Mouse (Mus musculus) heart, embryonic 11.5 days (tissue): Measurements from ENCODE around the gene F11r. TPM values are rescaled to one million over a fixed set of nuclear protein-coding genes. Genes with fewer than 3 reads are reported as not detected.

Source experiments
- ATAC-seq: fragments of 200-750 bp; cut with Nextera tagmentation; replicated peaks from 2 replicates; pipeline ENCODE4 v1.8.0; 2017; ENCODE audit warnings: moderate library complexity; ENCODE audit not compliant: insufficient number of reproducible peaks, low FRiP score, low TSS enrichment
- H3K27ac ChIP-seq: fragments of 300-500 bp; sonication (generic); 2 replicates; pipeline ENCODE4 v1.5.1; 2014; ENCODE audit warnings: mild to moderate bottlenecking, low read depth, low read length
- H3K27me3 ChIP-seq: fragments of 300-500 bp; sonication (generic); 2 replicates; pipeline ENCODE4 v1.6.1; 2014; ENCODE audit warnings: mild to moderate bottlenecking, low read length, mixed read lengths; ENCODE audit not compliant: control insufficient read depth, insufficient read depth
- H3K36me3 ChIP-seq: fragments of 300-500 bp; sonication (generic); 2 replicates; pipeline ENCODE4 v1.6.1; 2014; ENCODE audit warnings: mild to moderate bottlenecking, low read length, moderate library complexity, mixed read lengths; ENCODE audit not compliant: control insufficient read depth, insufficient read depth
- H3K4me1 ChIP-seq: fragments of 300-500 bp; sonication (generic); 2 replicates; pipeline ENCODE4 v1.6.1; 2014; ENCODE audit warnings: low read length; ENCODE audit not compliant: control insufficient read depth, insufficient read depth
- H3K4me2 ChIP-seq: fragments of 300-500 bp; sonication (generic); 2 replicates; pipeline ENCODE4 v1.6.1; 2014; ENCODE audit warnings: mild to moderate bottlenecking, moderate library complexity
- H3K4me3 ChIP-seq: fragments of 300-500 bp; sonication (generic); 2 replicates; pipeline ENCODE4 v1.5.1; 2014; ENCODE audit warnings: low read depth, low read length
- H3K9ac ChIP-seq: fragments of 300-500 bp; sonication (generic); 2 replicates; pipeline ENCODE4 v1.6.1; 2014; ENCODE audit warnings: mild to moderate bottlenecking, low read depth, low read length, moderate library complexity
- H3K9me3 ChIP-seq: fragments of 300-500 bp; sonication (generic); replicated peaks from 2 replicates; pipeline ENCODE4 v1.6.1; 2016; ENCODE audit warnings: low read length; ENCODE audit not compliant: control insufficient read depth
- WGBS: fragments of 180-500 bp; shearing (Covaris S2); extraction: QIAGEN DNeasy Blood & Tissue Kit; methylation state at CpG from one replicate; pipeline ENCODE4 v1.1.7; 2014; ENCODE audit not compliant: insufficient replicate concordance; 5-methylcytosine and 5-hydroxymethylcytosine counted together
- polyA plus RNA-seq: library from polyadenylated mRNA; unstranded; fragments of >200 nt; fragmentation: Nextera tagmentation; extraction: Ambion mirVana; gene quantifications from 2 replicates; pipeline ENCODE4 v1.2.1, GENCODE M21; 2014

The F11r gene
- polyA plus RNA-seq, 1 experiment from 2014 or later, result 64.1 TPM

DNA sequence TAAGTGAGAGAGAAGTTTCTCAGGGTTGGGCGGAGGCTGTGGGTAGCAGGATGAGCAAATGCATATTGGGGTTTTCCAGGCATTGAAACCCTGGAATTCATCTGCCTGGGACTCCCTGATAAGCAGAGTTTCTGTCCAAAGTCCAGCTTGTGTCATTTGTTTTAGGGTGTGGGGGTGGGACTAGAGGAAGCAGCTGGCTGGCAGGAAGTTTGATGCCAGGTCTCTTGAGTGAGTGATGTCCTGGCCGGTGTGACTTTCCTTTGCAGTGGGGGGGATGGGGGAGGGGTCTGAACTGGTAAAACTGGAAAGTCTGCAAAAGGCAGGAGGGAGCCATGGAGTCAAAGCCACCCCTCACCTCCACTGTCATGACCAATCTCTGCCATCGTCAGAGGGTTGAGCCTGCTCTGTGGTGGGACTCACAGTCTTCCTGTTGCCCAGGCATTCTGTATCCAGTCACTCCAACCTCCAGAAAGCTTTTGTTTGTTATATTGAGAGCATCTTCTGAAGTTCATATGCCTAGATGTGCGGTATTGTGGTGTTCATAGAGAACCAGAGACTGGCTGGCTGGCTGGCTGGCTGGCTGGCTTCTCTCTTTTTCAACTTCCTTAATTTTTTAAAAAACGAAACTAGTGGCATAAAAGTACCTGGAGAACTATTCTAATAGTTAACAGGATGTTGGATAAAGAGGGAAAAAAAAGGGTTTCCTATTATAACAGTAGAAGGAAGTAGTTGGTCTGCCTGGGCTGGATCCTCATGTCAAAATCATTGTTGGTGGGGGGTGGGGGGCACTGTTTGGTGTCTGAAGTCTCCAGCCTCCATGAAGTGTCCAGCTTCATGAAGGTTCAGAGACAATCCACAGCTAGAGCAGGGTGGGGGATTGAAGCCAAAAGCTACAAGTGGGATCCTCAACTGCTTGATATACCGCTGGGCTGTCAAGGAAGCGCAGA is 4.4 kb downstream of the F11r start:
- peak overlapping the region; percentile 62 for H3K27ac ChIP-seq
- H3K36me3 ChIP-seq, result 0 out of 2 replicates have a peak, but pooled peaks cover 2% of the 10 kb centered on the region
- no peaks in the 10 kb centered on the region for H3K27me3 ChIP-seq
- ATAC-seq, result no peak
- WGBS, result 33% methylated on average over 7 of the region's 7 CpGs
- H3K9ac ChIP-seq, result no peak overlapping the region
- H3K4me3 ChIP-seq, result no peak overlapping the region
- H3K4me2 ChIP-seq, result peak overlapping the region; percentile 49
- H3K9me3 ChIP-seq, result peaks cover 6% of the 10 kb centered on the region; the same call in 1 of the 2 replicates
- H3K4me1 ChIP-seq, result peaks cover 25% of the 10 kb centered on the region

DNA sequence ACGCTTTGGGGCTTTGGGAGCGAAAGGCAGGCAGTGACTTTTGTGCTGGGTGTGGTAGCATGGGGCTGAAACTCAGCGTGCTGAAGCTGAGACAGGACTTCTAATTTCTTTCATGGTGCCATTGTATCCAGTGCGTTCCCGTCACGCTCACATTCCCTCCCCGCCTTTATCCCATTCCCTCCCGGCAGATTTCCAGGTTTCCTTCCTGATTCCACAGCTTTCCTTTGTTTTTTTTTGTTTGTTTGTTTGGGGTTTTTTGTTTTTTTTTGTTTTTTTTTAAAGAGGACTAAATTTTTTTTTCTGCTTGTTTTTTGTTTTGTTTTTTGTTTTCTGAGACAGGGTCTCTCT is 5.1 kb downstream of the F11r start:
- Histone ChIP-seq H3K9ac (no peak overlapping the region), H3K4me3 (no peak overlapping the region), H3K36me3 (0 out of 2 replicates have a peak, but pooled peaks cover 2% of the 10 kb centered on the region), H3K27ac (peak overlapping the region; percentile 62), H3K4me2 (peak overlapping the region; percentile 49), H3K9me3 (peaks cover 6% of the 10 kb centered on the region; the same call in 1 of the 2 replicates), H3K4me1 (peaks cover 26% of the 10 kb centered on the region), H3K27me3 (no peaks in the 10 kb centered on the region)
- no peak for ATAC-seq
- 53% methylated on average over 8 of the region's 8 CpGs for WGBS

DNA sequence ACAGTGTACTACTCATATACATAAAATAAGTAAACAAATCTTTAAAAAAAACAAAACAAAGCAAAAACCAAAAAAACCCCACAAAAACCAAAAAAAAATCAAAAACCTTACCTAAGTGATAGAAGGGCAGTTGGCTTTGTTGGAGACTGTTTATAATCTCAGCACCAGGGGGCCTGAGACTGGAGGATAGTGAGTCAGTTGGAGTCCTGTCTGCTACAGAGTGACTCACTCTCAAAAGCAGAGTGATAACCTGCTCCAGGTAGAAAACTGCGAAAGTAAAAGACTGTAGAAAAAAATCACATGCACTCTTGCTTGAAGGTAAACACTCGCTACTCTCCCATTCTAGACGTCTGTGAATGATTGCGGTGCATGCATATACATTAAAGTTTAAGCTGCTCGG is 7.7 kb downstream of the F11r start:
- no peak overlapping the region for H3K4me3 ChIP-seq
- H3K27me3 ChIP-seq, result no peaks in the 10 kb centered on the region
- H3K4me2 ChIP-seq, result no peak overlapping the region
- peaks cover 6% of the 10 kb centered on the region; the same call in 1 of the 2 replicates for H3K9me3 ChIP-seq
- ATAC-seq, result no peak
- H3K36me3 ChIP-seq, result 0 out of 2 replicates have a peak, but pooled peaks cover 2% of the 10 kb centered on the region
- H3K4me1 ChIP-seq, result peaks cover 25% of the 10 kb centered on the region
- WGBS, result 82% methylated on average over 5 of the region's 5 CpGs
- no peak overlapping the region for H3K27ac ChIP-seq
- H3K9ac ChIP-seq, result no peak overlapping the region

DNA sequence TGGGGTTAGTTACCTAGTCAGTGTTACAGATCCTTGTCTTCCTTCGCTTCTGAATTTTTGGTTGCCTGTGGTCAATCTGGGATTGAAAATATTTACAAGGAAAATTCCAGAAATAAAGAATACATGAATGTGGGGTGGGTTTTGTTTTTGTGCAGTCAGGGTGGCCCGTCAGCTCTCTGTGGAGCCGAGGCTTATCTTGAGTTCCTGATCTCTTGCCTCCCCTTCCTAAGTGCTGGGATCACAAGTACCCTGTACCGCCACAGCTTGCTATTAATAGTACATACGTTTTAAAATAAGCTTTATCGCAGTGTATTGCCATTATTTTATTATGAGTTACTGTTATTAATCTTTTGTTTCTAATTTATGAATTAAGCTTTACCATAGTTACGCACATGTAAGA is 9.5 kb downstream of the F11r start:
- Histone ChIP-seq H3K4me1 (peaks cover 18% of the 10 kb centered on the region), H3K27me3 (no peaks in the 10 kb centered on the region), H3K27ac (no peak overlapping the region), H3K9me3 (peaks cover 6% of the 10 kb centered on the region; the same call in 1 of the 2 replicates), H3K4me2 (peak overlapping the region; percentile 12; the same call in 1 of the 2 replicates), H3K4me3 (no peak overlapping the region), H3K36me3 (0 out of 2 replicates have a peak, but pooled peaks cover 2% of the 10 kb centered on the region), H3K9ac (no peak overlapping the region)
- ATAC-seq, result no peak
- WGBS, result 43% methylated on average over 7 of the region's 7 CpGs

DNA sequence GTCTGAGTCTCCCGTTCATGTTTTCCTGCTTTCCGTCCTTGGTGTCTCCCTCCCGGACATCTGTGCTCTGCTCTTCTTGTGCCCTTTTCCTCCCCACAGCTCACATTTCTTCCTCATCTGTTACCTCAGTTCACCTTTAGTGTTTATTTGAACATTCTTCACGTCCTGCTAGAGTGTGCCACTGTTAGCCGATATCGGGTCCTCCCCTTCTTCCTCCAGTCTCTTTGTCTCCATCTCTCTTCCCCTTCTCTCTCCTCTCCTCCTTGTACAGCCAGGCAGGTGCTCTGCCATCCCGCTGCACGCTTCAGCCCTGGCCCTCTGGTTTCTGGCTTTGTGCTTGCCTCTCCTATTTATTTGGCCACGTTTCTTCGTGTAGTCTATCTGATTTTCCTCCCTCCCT is 10.4 kb downstream of the F11r start:
- ATAC-seq, result no peak
- H3K9ac ChIP-seq, result peak overlapping the region; percentile 56
- H3K9me3 ChIP-seq, result peaks cover 6% of the 10 kb centered on the region; the same call in 1 of the 2 replicates
- 26% methylated on average over 10 of the region's 10 CpGs for WGBS
- no peaks in the 10 kb centered on the region for H3K27me3 ChIP-seq
- peaks cover 13% of the 10 kb centered on the region for H3K4me1 ChIP-seq
- H3K36me3 ChIP-seq, result 0 out of 2 replicates have a peak, but pooled peaks cover 2% of the 10 kb centered on the region
- peak overlapping the region; percentile 50 for H3K4me2 ChIP-seq
- no peak overlapping the region for H3K4me3 ChIP-seq
- H3K27ac ChIP-seq, result peak overlapping the region; percentile 46

DNA sequence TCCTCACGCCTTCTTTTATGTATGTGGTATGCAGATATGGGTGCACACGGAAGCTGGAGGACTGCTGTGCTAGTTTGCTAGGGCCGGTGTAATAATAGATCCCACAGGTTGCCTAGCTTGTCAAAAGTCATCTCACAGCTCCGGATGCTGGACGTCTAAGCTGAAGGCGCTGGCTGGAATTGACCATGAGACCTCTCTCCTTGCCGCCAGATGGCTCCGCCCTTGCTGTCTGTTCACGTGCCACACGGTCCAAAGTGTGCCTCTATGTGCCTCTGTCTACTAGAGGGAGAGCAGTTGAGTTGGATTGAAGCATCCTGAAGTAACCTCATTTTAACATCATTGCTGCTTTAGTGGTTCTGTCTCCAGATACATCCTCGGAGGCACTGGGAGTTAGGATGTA is 12.7 kb downstream of the F11r start:
- 69% methylated on average over 11 of the region's 11 CpGs for WGBS
- H3K4me2 ChIP-seq, result no peak overlapping the region
- no peak for ATAC-seq
- peaks cover 13% of the 10 kb centered on the region for H3K4me1 ChIP-seq
- no peak overlapping the region for H3K27ac ChIP-seq
- no peaks in the 10 kb centered on the region for H3K27me3 ChIP-seq
- H3K36me3 ChIP-seq, result no peaks in the 10 kb centered on the region
- no peaks in the 10 kb centered on the region for H3K9me3 ChIP-seq
- H3K4me3 ChIP-seq, result no peak overlapping the region
- H3K9ac ChIP-seq, result no peak overlapping the region

DNA sequence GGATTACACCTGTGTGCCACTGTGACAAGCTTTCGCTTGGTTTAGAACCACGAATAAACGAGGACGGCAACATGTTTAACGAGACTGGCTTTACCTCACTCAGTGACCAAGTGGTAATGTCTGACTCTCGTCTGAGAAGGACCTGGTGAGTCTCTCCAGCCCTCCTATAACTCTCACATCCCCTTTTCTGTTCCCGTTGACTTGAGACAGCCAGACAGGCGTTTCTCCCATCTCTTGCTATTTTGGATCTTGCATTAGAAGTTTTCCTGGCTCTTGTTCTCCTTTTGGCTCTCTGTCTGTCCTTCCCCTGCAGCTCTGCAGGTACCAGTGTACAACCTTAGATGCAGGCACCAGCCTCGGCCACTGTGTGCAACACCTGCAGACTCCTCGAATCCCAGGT is 13.7 kb downstream of the F11r start:
- Histone ChIP-seq H3K4me1 (peaks cover 13% of the 10 kb centered on the region), H3K27ac (no peak overlapping the region), H3K27me3 (no peaks in the 10 kb centered on the region), H3K9ac (no peak overlapping the region), H3K4me2 (no peak overlapping the region), H3K36me3 (no peaks in the 10 kb centered on the region), H3K9me3 (no peaks in the 10 kb centered on the region), H3K4me3 (no peak overlapping the region)
- ATAC-seq, result no peak
- WGBS, result 73% methylated on average over 10 of the region's 10 CpGs

DNA sequence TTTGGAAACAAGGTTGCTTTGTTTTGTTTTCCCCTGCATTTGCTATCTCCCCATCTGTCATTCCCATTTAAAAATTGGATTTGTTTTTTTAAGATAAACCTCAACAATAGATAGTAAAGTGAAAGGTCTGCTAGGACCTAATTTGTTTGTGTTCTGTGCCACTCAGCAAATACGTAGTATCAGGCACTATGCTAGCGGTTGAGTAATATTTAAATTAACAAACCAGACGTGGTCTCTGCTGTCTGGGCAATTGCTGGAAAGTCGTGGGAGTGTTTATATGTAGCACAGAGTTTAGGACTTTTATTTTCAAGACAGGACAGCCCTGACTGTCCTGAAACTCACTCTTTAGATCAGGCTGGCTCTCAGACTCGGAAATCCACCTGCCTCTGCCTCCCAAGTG is 15.2 kb downstream of the F11r start:
- ATAC-seq, result no peak
- no peak overlapping the region for H3K27ac ChIP-seq
- WGBS, result 59% methylated on average over 5 of the region's 5 CpGs
- no peak overlapping the region for H3K4me2 ChIP-seq
- no peaks in the 10 kb centered on the region for H3K27me3 ChIP-seq
- no peak overlapping the region for H3K9ac ChIP-seq
- H3K4me1 ChIP-seq, result peaks cover 9% of the 10 kb centered on the region
- no peak overlapping the region for H3K4me3 ChIP-seq
- no peaks in the 10 kb centered on the region for H3K9me3 ChIP-seq
- H3K36me3 ChIP-seq, result no peaks in the 10 kb centered on the region
